In the genomic region with DNA sequence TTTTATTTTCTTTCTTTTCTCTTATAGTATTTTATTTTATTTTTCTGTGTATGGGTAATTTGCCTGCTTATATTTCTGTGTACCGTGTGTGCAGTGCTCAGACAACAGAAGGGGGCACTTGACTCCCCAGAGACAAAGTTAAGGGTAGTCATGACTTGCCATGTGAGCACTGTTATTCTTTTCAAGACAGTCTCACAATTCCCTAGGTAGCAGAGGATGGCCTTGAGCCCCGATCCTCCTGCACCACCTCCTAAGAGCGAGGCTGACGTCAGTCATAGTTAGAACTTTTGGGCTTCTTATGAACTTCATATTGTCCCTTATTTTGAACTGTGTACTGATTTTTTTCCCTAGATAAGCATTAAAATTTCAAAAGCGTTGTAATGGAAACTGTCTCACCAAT, we compare ENCODE assay signal across 21 mouse cellular contexts. TPM values are rescaled to one million over a fixed set of nuclear protein-coding genes. Genes with fewer than 3 reads are reported as not detected.
DNase-seq lines count a peak whose midpoint lies in the region; ATAC-seq and TF ChIP-seq lines count a peak whose summit lies in the region.
"Had no signal": no experiment of that assay in that cellular context is flagged by ENCODE, and none has a peak within 500 bp of the region (broad histone marks: within the 10 kb centered on the region; RNA-seq: fewer than 3 reads in every experiment).

No protein-coding gene starts in this region.

- H3K27ac ChIP-seq in neural tube, embryonic 12.5 days: no peak overlapping the region
- no peak overlapping the region for H3K27ac ChIP-seq in neural tube, embryonic 15.5 days (replicated peaks)
- no peak overlapping the region for H3K27ac ChIP-seq in hindbrain, embryonic 13.5 days
- H3K27ac ChIP-seq in midbrain, embryonic 12.5 days (replicated peaks): 0 out of 2 replicates have a peak overlapping the region, but pooled peaks have one; percentile 30
- H3K27ac ChIP-seq in gastrocnemius, adult 2 months: no peak overlapping the region

- no peaks in the 10 kb centered on the region for H3K27me3 ChIP-seq in neural tube, embryonic 12.5 days (replicated peaks)
- no peaks in the 10 kb centered on the region for H3K27me3 ChIP-seq in neural tube, embryonic 15.5 days (replicated peaks)
- no peaks in the 10 kb centered on the region for H3K27me3 ChIP-seq in hindbrain, embryonic 13.5 days
- H3K27me3 ChIP-seq in midbrain, embryonic 12.5 days: peaks cover 4% of the 10 kb centered on the region; the same call in 1 of the 2 replicates
- H3K27me3 ChIP-seq: megakaryocyte, embryonic 14.5 days; Patski had no signal

- peak; percentile 29; the same call in 1 of the 2 replicates for ATAC-seq in neural tube, embryonic 12.5 days (ENCODE audit: low FRiP score, low read depth)
- ATAC-seq in neural tube, embryonic 15.5 days (ENCODE audit: low FRiP score): no peak
- ATAC-seq in hindbrain, embryonic 13.5 days (ENCODE audit: low FRiP score): peak; percentile 61
- ATAC-seq in midbrain, embryonic 12.5 days (ENCODE audit: low FRiP score, low read depth): peak; percentile 64
- ATAC-seq: inflammation-experienced regulatory T-cells, adult 6 months; Patski had no signal

- H3K4me3 ChIP-seq in neural tube, embryonic 12.5 days: no peak overlapping the region
- H3K4me3 ChIP-seq in neural tube, embryonic 15.5 days (replicated peaks): no peak overlapping the region
- H3K4me3 ChIP-seq in hindbrain, embryonic 13.5 days: no peak overlapping the region
- H3K4me3 ChIP-seq in midbrain, embryonic 12.5 days: no peak overlapping the region
- H3K4me3 ChIP-seq in gastrocnemius, adult 2 months: no peak overlapping the region
- H3K4me3 ChIP-seq: megakaryocyte, embryonic 14.5 days; myocyte had no signal

- no peak overlapping the region for H3K9ac ChIP-seq in neural tube, embryonic 12.5 days
- no peak overlapping the region for H3K9ac ChIP-seq in neural tube, embryonic 15.5 days (replicated peaks)
- H3K9ac ChIP-seq in hindbrain, embryonic 13.5 days: no peak overlapping the region
- H3K9ac ChIP-seq in midbrain, embryonic 12.5 days (replicated peaks): no peak overlapping the region

- intact Hi-C loops in gastrocnemius, adult 2 months (cut with DNase I): no loop called here

- WGBS in neural tube, embryonic 12.5 days: 64% methylated on average over 5 of the region's 5 CpGs
- WGBS in neural tube, embryonic 15.5 days: 61% methylated on average over 5 of the region's 5 CpGs
- WGBS in hindbrain, embryonic 13.5 days: 57% methylated on average over 5 of the region's 5 CpGs
- 43% methylated on average over 5 of the region's 5 CpGs for WGBS in midbrain, embryonic 12.5 days

- peaks cover 5% of the 10 kb centered on the region for H3K4me1 ChIP-seq in neural tube, embryonic 12.5 days
- H3K4me1 ChIP-seq in neural tube, embryonic 15.5 days: peaks cover 12% of the 10 kb centered on the region
- peaks cover 23% of the 10 kb centered on the region for H3K4me1 ChIP-seq in hindbrain, embryonic 13.5 days (replicated peaks)
- H3K4me1 ChIP-seq in midbrain, embryonic 12.5 days: peaks cover 9% of the 10 kb centered on the region; the same call in 1 of the 2 replicates

- DNase-seq in gastrocnemius, adult 2 months: no peak
- DNase-seq in right cerebral cortex, postnatal 10 days (ENCODE audit: low spot score in 2 of 2): no peak
- no peak for DNase-seq in MN1 (ENCODE audit: low spot score)
- DNase-seq: adrenal gland, adult 8-10 months; cerebellum, adult 9-10 months; heart, postnatal 14 days; kidney, adult 8-10 months; kidney, postnatal 4 days; lung, adult 18-20 months; right cerebral cortex, adult 18-20 months; thymus, postnatal 25 days had no signal

- no peak overlapping the region for H3K4me2 ChIP-seq in neural tube, embryonic 12.5 days (replicated peaks)
- H3K4me2 ChIP-seq in neural tube, embryonic 15.5 days: no peak overlapping the region
- 0 out of 2 replicates have a peak overlapping the region, but pooled peaks have one; percentile 18 for H3K4me2 ChIP-seq in hindbrain, embryonic 13.5 days
- no peak overlapping the region for H3K4me2 ChIP-seq in midbrain, embryonic 12.5 days (replicated peaks)
- H3K4me2 ChIP-seq: heart, embryonic 11.5 days; liver, embryonic 11.5 days had no signal

- peaks cover 17% of the 10 kb centered on the region; the same call in 1 of the 2 replicates for H3K36me3 ChIP-seq in neural tube, embryonic 12.5 days
- H3K36me3 ChIP-seq in neural tube, embryonic 15.5 days: peaks cover 12% of the 10 kb centered on the region; the same call in 1 of the 2 replicates
- H3K36me3 ChIP-seq in hindbrain, embryonic 13.5 days: peaks cover 28% of the 10 kb centered on the region
- peaks cover 39% of the 10 kb centered on the region for H3K36me3 ChIP-seq in midbrain, embryonic 12.5 days

- TF ChIP-seq CTCF in gastrocnemius, adult 2 months (IDR thresholded peaks at IDR 0.05): no peak

- no peaks in the 10 kb centered on the region for H3K9me3 ChIP-seq in neural tube, embryonic 12.5 days
- no peaks in the 10 kb centered on the region for H3K9me3 ChIP-seq in neural tube, embryonic 15.5 days (replicated peaks)
- H3K9me3 ChIP-seq in hindbrain, embryonic 13.5 days: no peaks in the 10 kb centered on the region
- H3K9me3 ChIP-seq in midbrain, embryonic 12.5 days: no peaks in the 10 kb centered on the region
- H3K9me3 ChIP-seq: megakaryocyte, embryonic 14.5 days had no signal

RNA-seq across cellular contexts. Expression of a gene that starts 48.5 kb away (rescaled TPM):
- polyA plus RNA-seq in neural tube, embryonic 12.5 days (2016; fragmentation: Nextera tagmentation; extraction: Ambion mirVana): 19.3 and 21.2 TPM in 2 replicates
- polyA plus RNA-seq in neural tube, embryonic 15.5 days (2015; fragmentation: Nextera tagmentation; extraction: Ambion mirVana): 18.8 and 21.1 TPM in 2 replicates
- 24.1 and 24.3 TPM in 2 replicates for polyA plus RNA-seq in hindbrain, embryonic 13.5 days (2015; fragmentation: Nextera tagmentation; extraction: Ambion mirVana)
- polyA plus RNA-seq in midbrain, embryonic 12.5 days (2016; fragmentation: Nextera tagmentation; extraction: Ambion mirVana): 26.5 and 27.3 TPM in 2 replicates
- 1 to 10 TPM; 4.6 to 8.0 TPM for total RNA-seq in gastrocnemius, adult 2 months (2021)
